In the genomic region with DNA sequence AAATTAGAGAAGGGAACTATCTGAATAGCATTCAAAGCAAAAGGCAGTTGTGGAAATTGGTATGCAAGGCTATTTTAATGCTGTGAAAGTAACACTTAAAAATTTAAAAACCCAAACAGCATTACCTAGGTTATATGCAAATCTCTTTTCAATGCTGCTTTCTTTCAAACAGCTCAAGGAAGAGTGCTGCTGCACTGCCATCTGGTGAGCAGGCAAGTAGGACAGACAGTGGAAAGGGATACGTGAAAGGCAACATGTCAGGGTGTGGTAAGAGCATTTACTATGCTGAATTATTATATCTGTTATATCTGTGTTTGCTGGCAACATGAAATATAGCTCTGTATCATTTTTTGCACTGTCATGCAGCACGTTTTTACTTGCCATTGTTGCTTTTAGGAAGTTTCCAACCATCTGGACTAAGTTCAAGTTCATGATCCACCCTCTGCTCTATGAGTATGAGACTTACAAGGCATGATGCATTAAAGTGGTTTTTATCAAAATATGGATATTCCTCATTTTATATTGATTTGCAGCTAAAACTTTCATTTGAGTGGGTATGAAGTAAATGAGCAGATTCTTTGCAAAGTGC, we compare ENCODE assay signal across 9 mouse cellular contexts.
DNase-seq lines count a peak whose midpoint lies in the region; ATAC-seq lines count a peak whose summit lies in the region.
"Had no signal": no experiment of that assay in that cellular context is flagged by ENCODE, and none has a peak within 500 bp of the region (broad histone marks: within the 10 kb centered on the region; RNA-seq: fewer than 3 reads in every experiment).

No protein-coding gene starts in this region.

- H3K4me3 ChIP-seq in embryonic facial prominence, embryonic 14.5 days (ENCODE audit: low read depth, low read length): no peak overlapping the region

- H3K27me3 ChIP-seq in embryonic facial prominence, embryonic 14.5 days (replicated peaks; ENCODE audit: control insufficient read depth, insufficient read depth, low read length): no peaks in the 10 kb centered on the region

- no peak for ATAC-seq in embryonic facial prominence, embryonic 14.5 days (ENCODE audit: low read depth)

- WGBS in embryonic facial prominence, embryonic 14.5 days: 28% methylated on average over 2 of the region's 2 CpGs

- H3K9ac ChIP-seq in embryonic facial prominence, embryonic 14.5 days (ENCODE audit: low read depth, low read length): no peak overlapping the region

- peak; percentile 2 for DNase-seq in adrenal gland, postnatal 25 days
- DNase-seq in adrenal gland, postnatal 10 days: no peak
- peak; percentile 19 for DNase-seq in embryonic facial prominence, embryonic 14.5 days (ENCODE audit: low spot score)
- DNase-seq in layer of hippocampus, adult 8-10 months (ENCODE audit: low spot score in 2 of 2): peak; percentile 40 to 43
- DNase-seq in retina, adult 2 months (ENCODE audit: low read depth, low spot score): peak; percentile 9
- no peak for DNase-seq in gastrocnemius, adult 8-10 months (ENCODE audit: low spot score in 2 of 2)
- no peak for DNase-seq in heart, postnatal 14 days
- DNase-seq in thymus, postnatal 0 days (ENCODE audit: low spot score): no peak
- DNase-seq: kidney, adult 18-20 months had no signal

- H3K4me2 ChIP-seq in embryonic facial prominence, embryonic 14.5 days (ENCODE audit: low read depth, low read length): no peak overlapping the region

- H3K36me3 ChIP-seq in embryonic facial prominence, embryonic 14.5 days (ENCODE audit: control insufficient read depth, insufficient read depth, low read length): no peaks in the 10 kb centered on the region

- no peaks in the 10 kb centered on the region for H3K9me3 ChIP-seq in embryonic facial prominence, embryonic 14.5 days (ENCODE audit: control insufficient read depth, low read length)

- no peak overlapping the region for H3K27ac ChIP-seq in embryonic facial prominence, embryonic 14.5 days (replicated peaks; ENCODE audit: low read depth, low read length)

- intact Hi-C loops in heart, postnatal 14 days (cut with DNase I): no loop called here

- H3K4me1 ChIP-seq in embryonic facial prominence, embryonic 14.5 days (ENCODE audit: control insufficient read depth, insufficient read depth, low read length): no peaks in the 10 kb centered on the region

Comparison
In these comparisons a context has a peak if more than half of its experiments do, and no peak if none do; other contexts are left out.
1. DNase-seq: peak in adrenal gland, postnatal 25 days (single experiment), embryonic facial prominence, embryonic 14.5 days (single experiment), layer of hippocampus, adult 8-10 months (2 of 2) and retina, adult 2 months (single experiment); none in adrenal gland, postnatal 10 days (single experiment), gastrocnemius, adult 8-10 months (0 of 2), heart, postnatal 14 days (0 of 2) and thymus, postnatal 0 days (single experiment).